Mouse (Mus musculus) heart, adult 9 months (tissue): ENCODE data around the gene Cplx1.
"Not testable (repeated sequence)": the region's sequence is repeated elsewhere in the genome, so short reads cannot be mapped to it uniquely, and the experiment has no call there.

Source experiments
- DNase-seq, 2 experiments: peaks; one replicate each; pipeline ENCODE4 v3.0.0; 2022; ENCODE audit warnings: low spot score in 2 of 2

Gene Cplx1

GRCm38 (mm10) chr5:108516655-108517054, 33.2 kb downstream of the Cplx1 start:
- DNase-seq, result no peak

- no peak for DNase-seq
Observed at GRCm38 (mm10) chr5:108515581-108516361, 34.1 kb downstream of the Cplx1 start.

GRCm38 (mm10) chr5:108502286-108502685, 47.5 kb downstream of the Cplx1 start:
- DNase-seq, result no peak

- DNase-seq, result no peak
Observed at GRCm38 (mm10) chr5:108501573-108501972, 48.3 kb downstream of the Cplx1 start.

GRCm38 (mm10) chr5:108486148-108486547, 63.7 kb downstream of the Cplx1 start:
- DNase-seq, result not testable (repeated sequence)

GRCm38 (mm10) chr5:108485239-108485638, 64.6 kb downstream of the Cplx1 start:
- no peak for DNase-seq

GRCm38 (mm10) chr5:108483006-108483405, 66.8 kb downstream of the Cplx1 start:
- no peak for DNase-seq

- DNase-seq, result no peak
Observed at GRCm38 (mm10) chr5:108475977-108476376, 73.8 kb downstream of the Cplx1 start.

- DNase-seq, result no peak
Observed at GRCm38 (mm10) chr5:108473737-108474136, 76.1 kb downstream of the Cplx1 start.

- DNase-seq, result no peak
Observed at GRCm38 (mm10) chr5:108469617-108470016, 80.2 kb downstream of the Cplx1 start.
